Mouse (Mus musculus) liver, embryonic 14.5 days (tissue): ENCODE data around the gene Mgat4c. TPM values are rescaled to one million over a fixed set of nuclear protein-coding genes. Genes with fewer than 3 reads are reported as not detected.

Experiments used
- ATAC-seq: fragments of 200-750 bp; cut with Nextera tagmentation; 2 replicates; pipeline ENCODE4 v1.8.0; 2017; ENCODE audit warnings: moderate number of reproducible peaks, mild to moderate bottlenecking, moderate library complexity; ENCODE audit not compliant: insufficient read depth
- DNase-seq, 3 experiments: peaks; one replicate each; pipeline ENCODE4 v3.0.0-alpha.2; 2012 to 2013; ENCODE audit warnings: low read depth in 3 of 3, low spot score in 3 of 3
- H3K27ac ChIP-seq: fragments of 300-500 bp; sonication (generic); 2 replicates; pipeline ENCODE4 v1.5.1; 2014; ENCODE audit warnings: moderate library complexity, mild to moderate bottlenecking, control low read depth, inconsistent platforms
- H3K27me3 ChIP-seq: fragments of 300-500 bp; sonication (generic); 2 replicates; pipeline ENCODE4 v1.6.1; 2014; ENCODE audit warnings: mild to moderate bottlenecking, low read length, moderate library complexity; ENCODE audit not compliant: control insufficient read depth, insufficient read depth
- H3K36me3 ChIP-seq: fragments of 300-500 bp; sonication (generic); replicated peaks from 2 replicates; pipeline ENCODE4 v1.6.1; 2014; ENCODE audit warnings: low read depth; ENCODE audit not compliant: control insufficient read depth, insufficient read depth
- H3K4me1 ChIP-seq, 2 experiments: fragments of 200-500 bp in 1 of 2; fragments of 300-500 bp in 1 of 2; sonication (generic) in 1 of 2; replicated peaks; 2 replicates each; pipeline ENCODE4 v1.6.1; 2012 to 2014; ENCODE audit warnings: antibody characterized with exemption in 1 of 2, inconsistent platforms in 1 of 2, low read length in 1 of 2; ENCODE audit not compliant: control insufficient read depth in 2 of 2, insufficient read depth in 2 of 2
- H3K4me2 ChIP-seq: fragments of 300-500 bp; sonication (generic); 2 replicates; pipeline ENCODE4 v1.6.1; 2014; ENCODE audit warnings: low read depth, mild to moderate bottlenecking, control low read depth, moderate library complexity
- H3K4me3 ChIP-seq, 2 experiments: fragments of 200-500 bp in 1 of 2; fragments of 300-500 bp in 1 of 2; sonication (generic) in 1 of 2; 2 replicates each; pipeline ENCODE4 v1.5.1; 2012 to 2014; ENCODE audit warnings: low read depth in 2 of 2, low read length in 2 of 2, mild to moderate bottlenecking in 2 of 2, control low read depth in 1 of 2, inconsistent platforms in 1 of 2, moderate library complexity in 1 of 2; ENCODE audit not compliant: insufficient read depth in 1 of 2
- H3K9ac ChIP-seq: fragments of 300-500 bp; sonication (generic); replicated peaks from 2 replicates; pipeline ENCODE4 v1.6.1; 2014; ENCODE audit warnings: mild to moderate bottlenecking, control low read depth, moderate library complexity
- H3K9me3 ChIP-seq: fragments of 300-500 bp; sonication (generic); 2 replicates; pipeline ENCODE4 v1.6.1; 2016; ENCODE audit warnings: low read length, mixed read lengths; ENCODE audit not compliant: control insufficient read depth
- CTCF ChIP-seq: IDR thresholded peaks from 2 replicates; pipeline ENCODE4 v1.5.1; 2016; ENCODE audit warnings: antibody characterized with exemption, low read depth, control low read depth
- EP300 ChIP-seq: IDR thresholded peaks from 2 replicates; pipeline ENCODE4 v1.6.1; 2016; ENCODE audit warnings: antibody characterized with exemption, low read depth
- WGBS: fragments of 180-500 bp; shearing (Covaris S2); extraction: QIAGEN DNeasy Blood & Tissue Kit; methylation state at CpG from one replicate; pipeline ENCODE4 v1.1.7; 2014; ENCODE audit not compliant: insufficient replicate concordance; 5-methylcytosine and 5-hydroxymethylcytosine counted together
- polyA plus RNA-seq, 2 experiments: library from polyadenylated mRNA; depleted of rRNA in 1 of 2; stranded (reverse) in 1 of 2; unstranded in 1 of 2; fragments of >200 nt; fragmentation: Nextera tagmentation in 1 of 2; extraction: Ambion mirVana in 1 of 2; gene quantifications; 2 replicates each; pipeline versions ENCODE4 v1.2.1 to v1.2.3; 2012 to 2014

The Mgat4c gene
- polyA plus RNA-seq, 2 experiments: not detected

DNA sequence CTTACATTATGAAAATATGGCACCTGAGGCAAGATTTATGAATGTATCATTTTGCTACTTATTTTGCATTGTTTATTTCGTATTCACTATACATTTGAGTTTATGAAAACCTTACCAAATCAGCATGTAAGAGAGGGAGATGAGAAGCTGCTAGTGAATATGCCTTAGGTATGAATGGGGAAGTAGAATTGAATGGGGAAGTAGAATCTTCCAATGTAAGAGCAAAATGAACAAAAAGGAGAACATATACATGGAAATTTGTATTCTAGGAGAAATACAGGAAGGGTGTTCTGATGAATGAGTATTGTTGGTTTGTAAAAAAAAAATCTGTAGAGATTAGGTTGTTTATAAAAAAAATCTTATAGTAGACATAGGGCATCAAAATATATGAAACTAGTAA, 441.9 kb downstream of the Mgat4c start:
- TF ChIP-seq EP300: no peak
- TF ChIP-seq CTCF: no peak
- WGBS: 41% methylated on average over 1 of the region's 1 CpGs
- Histone ChIP-seq H3K4me3 (no peak overlapping the region), H3K9me3 (no peaks in the 10 kb centered on the region), H3K4me1 (no peaks in the 10 kb centered on the region), H3K36me3 (no peaks in the 10 kb centered on the region), H3K27me3 (no peaks in the 10 kb centered on the region), H3K9ac (no peak overlapping the region), H3K4me2 (no peak overlapping the region), H3K27ac (no peak overlapping the region)
- DNase-seq (no peak), ATAC-seq (no peak)

DNA sequence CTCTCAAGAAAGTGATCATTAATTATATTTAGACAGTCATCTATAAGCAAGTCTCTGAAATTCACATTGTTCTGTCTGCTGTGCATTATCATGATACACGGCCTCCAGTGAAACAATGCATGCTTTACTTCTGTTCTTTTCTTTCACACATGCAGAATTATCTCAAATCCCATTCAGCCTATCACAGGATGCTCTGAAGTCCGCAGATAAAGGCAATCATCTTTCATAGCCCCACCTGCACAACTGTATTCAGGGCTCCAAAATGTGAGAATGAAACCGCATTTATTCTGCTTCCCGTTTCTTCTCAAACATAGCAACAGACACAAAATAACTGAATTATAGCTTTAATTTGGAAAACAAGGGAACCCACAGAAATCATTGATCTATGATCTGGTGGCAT, 446.1 kb downstream of the Mgat4c start:
- Histone ChIP-seq H3K27me3 (no peaks in the 10 kb centered on the region), H3K36me3 (no peaks in the 10 kb centered on the region), H3K9me3 (no peaks in the 10 kb centered on the region), H3K4me1 (no peaks in the 10 kb centered on the region), H3K4me2 (no peak overlapping the region), H3K4me3 (no peak overlapping the region), H3K9ac (no peak overlapping the region), H3K27ac (no peak overlapping the region)
- 52% methylated on average over 4 of the region's 4 CpGs for WGBS
- TF ChIP-seq EP300 (no peak), CTCF (no peak)
- no peak for DNase-seq
- no peak for ATAC-seq

DNA sequence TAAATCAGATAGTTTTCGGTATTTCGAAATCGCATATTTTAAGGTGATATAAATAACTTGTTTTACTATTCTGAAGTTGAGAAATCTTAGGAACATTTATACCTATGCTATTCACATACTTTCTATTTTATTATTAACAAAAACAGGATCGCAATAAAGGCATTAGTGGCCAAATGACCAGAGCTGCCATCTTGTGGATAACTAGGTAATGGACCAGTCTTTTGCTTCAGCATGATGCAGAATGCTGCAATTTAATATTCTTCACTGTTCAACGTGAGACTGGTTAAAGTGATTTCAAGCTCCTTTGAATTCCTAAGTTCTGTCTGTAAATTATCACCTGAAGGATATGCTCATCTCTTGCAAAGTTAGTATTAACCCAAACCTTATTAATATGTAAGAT, 473.6 kb downstream of the Mgat4c start:
- no peak for DNase-seq
- Histone ChIP-seq H3K36me3 (no peaks in the 10 kb centered on the region), H3K27ac (no peak overlapping the region), H3K4me3 (no peak overlapping the region), H3K9ac (no peak overlapping the region), H3K9me3 (no peaks in the 10 kb centered on the region), H3K4me2 (no peak overlapping the region), H3K27me3 (no peaks in the 10 kb centered on the region), H3K4me1 (no peaks in the 10 kb centered on the region)
- ATAC-seq: no peak
- no peak for TF ChIP-seq CTCF
- no peak for TF ChIP-seq EP300
- WGBS: 70% methylated on average over 5 of the region's 5 CpGs

DNA sequence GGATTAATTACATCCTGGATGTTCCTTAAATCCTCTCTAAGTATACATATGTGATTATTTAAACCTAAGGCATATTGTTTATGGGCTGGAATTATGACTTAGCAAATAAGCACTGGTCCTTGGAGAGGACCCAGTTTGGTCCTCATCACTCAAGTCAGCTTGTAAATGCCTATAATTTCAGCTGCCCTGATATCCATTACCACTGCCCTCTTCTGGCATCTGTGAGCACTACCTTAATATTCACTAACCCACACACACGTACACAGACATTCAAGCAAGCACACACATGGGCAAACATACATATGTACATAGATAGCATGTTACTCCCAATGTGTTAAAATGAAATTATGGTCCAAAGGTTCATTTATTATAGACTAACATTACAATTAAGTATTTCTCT, 474.6 kb downstream of the Mgat4c start:
- H3K4me1 ChIP-seq: no peaks in the 10 kb centered on the region
- no peak for ATAC-seq
- no peaks in the 10 kb centered on the region for H3K9me3 ChIP-seq
- DNase-seq: no peak
- H3K4me3 ChIP-seq: no peak overlapping the region
- TF ChIP-seq EP300: no peak
- no peak for TF ChIP-seq CTCF
- H3K9ac ChIP-seq: no peak overlapping the region
- no peaks in the 10 kb centered on the region for H3K36me3 ChIP-seq
- no peaks in the 10 kb centered on the region for H3K27me3 ChIP-seq
- no peak overlapping the region for H3K4me2 ChIP-seq
- no peak overlapping the region for H3K27ac ChIP-seq
- WGBS: 33% methylated on average over 1 of the region's 1 CpGs

DNA sequence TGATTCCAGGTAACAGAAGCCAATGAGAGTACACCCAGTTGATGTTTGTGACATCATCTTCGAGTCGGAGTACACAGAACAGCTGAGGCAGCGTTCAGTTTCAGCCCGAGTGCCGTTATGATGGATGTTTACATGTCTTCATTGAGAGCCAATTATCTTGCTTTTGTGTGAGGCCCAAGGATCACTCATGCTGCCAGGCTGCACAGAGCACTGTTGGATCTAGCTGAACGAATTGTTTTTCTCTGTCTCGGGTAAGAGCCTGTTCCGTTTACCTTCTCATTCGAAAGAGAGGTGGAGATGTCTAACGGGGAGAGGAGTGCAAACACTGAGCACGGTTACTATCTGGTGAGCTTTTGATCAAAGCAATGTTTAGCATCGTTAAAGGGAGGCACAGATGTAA, 477.5 kb downstream of the Mgat4c start:
- no peak overlapping the region for H3K9ac ChIP-seq
- DNase-seq: no peak
- no peak overlapping the region for H3K27ac ChIP-seq
- 47% methylated on average over 12 of the region's 12 CpGs for WGBS
- no peak for ATAC-seq
- no peaks in the 10 kb centered on the region for H3K4me1 ChIP-seq
- no peaks in the 10 kb centered on the region for H3K36me3 ChIP-seq
- TF ChIP-seq CTCF (no peak), EP300 (no peak)
- 0 out of 4 replicates have a peak overlapping the region, but pooled peaks of 1 of the 2 experiments have one; percentile 24 for H3K4me3 ChIP-seq
- no peaks in the 10 kb centered on the region for H3K9me3 ChIP-seq
- H3K27me3 ChIP-seq: no peaks in the 10 kb centered on the region
- H3K4me2 ChIP-seq: peak overlapping the region; percentile 18; the same call in 1 of the 2 replicates

DNA sequence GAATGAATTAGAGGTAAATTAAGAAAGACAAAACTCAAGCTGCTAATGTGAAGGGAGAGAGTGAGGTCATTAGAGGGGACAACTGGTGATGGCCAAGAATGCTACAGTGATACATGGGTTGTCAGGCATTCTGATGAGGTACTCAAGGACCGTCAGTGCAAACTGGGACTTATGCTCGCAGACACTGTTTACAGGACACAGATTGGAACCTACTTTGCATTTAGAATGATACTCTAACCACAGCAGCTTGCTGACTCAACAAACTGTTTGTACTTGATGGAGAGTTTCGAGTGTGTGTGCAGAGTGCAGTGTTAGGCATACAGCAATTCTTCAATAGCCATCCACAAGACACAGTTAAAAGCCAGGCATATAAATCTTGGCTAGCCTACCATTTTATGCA, 503.4 kb downstream of the Mgat4c start:
- Histone ChIP-seq H3K27me3 (no peaks in the 10 kb centered on the region), H3K27ac (no peak overlapping the region), H3K9me3 (no peaks in the 10 kb centered on the region), H3K4me1 (no peaks in the 10 kb centered on the region), H3K4me3 (no peak overlapping the region), H3K36me3 (no peaks in the 10 kb centered on the region), H3K4me2 (no peak overlapping the region), H3K9ac (no peak overlapping the region)
- ATAC-seq (no peak), DNase-seq (no peak)
- 61% methylated on average over 3 of the region's 3 CpGs for WGBS
- TF ChIP-seq CTCF (no peak), EP300 (no peak)
